Mouse (Mus musculus) naive thymus-derived CD4-positive, alpha-beta T cell, adult 2 months (primary cell): ENCODE results near the gene Pi16.

Source experiments
- DNase-seq: peaks from one replicate; pipeline ENCODE4 v3.0.0-alpha.2; 2011; ENCODE audit warnings: low read depth

Pi16 gene

GRCm38 (mm10) chr17:29356882-29357281 is 39.4 kb downstream of the Pi16 start:
- DNase-seq: no peak

DNA sequence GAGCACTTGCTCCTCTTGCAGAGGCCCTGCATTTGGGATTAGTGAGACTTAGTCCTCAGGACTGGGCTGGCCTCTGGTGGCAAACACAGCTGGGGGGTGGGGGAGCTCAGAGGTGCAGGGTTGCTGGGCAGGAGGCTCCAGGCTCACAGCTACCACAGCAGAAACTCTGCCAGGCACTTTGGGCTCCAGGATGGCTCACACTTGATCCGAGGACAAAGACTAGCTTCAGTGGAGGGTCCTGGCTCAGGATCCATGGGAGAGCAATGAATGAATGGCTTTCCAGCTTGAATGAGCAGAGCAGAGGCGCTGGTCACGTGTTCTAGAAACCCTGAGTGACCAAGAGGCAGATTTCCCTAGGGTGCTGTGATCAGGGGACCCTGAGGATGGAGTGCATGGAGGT is 41.4 kb downstream of the Pi16 start:
- DNase-seq: no peak

- peak; percentile 35 for DNase-seq
Measured at GRCm38 (mm10) chr17:29360761-29361221, 43.3 kb downstream of the Pi16 start, which contains the start of gene Fgd2. TSS of gene Fgd2 (plus strand) at chr17:29360914.

DNA sequence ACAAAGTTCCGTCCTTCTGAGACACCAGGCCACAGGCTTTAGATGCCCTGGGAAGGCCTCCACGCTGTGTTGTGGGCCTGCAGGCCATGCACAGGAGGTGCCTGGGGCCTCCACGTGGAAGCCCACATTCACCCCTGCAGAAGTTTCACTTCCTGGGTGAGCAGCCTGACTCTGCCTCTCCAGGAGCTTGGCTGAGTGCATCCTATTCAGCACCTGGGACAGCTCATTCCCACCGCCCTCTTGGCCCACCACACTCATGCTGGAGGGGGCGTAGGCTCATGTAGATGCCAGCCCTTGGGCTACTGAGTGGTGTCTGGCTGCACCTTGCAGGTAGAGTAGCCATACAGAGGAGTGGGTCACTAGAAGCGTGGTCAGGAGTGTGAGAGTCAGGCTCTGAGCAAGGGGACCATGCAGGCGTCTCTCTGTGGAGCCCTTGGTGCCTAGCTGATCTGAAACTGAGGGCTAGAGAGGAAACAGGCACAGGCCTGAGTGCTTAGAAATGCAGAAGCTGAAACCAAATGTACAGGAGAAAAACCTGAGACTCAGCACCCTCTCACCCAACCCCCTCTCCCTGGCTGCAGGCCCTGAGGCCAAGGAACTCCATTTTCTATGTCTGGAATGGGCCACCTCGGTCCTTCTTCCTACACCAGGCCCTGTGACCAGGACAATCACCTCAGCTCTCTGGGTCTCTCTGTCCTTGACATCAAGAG is 44.7 kb downstream of the Pi16 start:
- peak; percentile 40 for DNase-seq

DNA sequence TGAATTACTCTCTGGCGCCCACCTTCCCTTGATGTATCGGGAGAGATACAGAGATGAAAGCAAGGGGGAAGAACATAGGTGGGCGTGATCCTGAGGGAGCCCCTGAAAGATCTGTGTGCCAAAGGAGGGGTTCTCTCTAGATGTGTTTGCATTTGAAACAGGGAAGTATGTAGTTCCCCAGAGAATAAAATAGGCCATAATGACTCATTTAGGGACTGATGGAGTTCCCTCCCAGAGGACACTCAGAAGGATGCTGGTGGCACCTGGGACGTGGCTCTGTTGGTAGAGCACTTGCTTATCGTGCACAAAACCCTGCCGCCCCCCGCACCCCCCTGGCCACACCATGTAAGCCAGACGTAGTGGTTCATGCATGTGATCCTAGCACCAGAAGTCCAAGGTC is 45.6 kb downstream of the Pi16 start:
- no peak for DNase-seq

DNA sequence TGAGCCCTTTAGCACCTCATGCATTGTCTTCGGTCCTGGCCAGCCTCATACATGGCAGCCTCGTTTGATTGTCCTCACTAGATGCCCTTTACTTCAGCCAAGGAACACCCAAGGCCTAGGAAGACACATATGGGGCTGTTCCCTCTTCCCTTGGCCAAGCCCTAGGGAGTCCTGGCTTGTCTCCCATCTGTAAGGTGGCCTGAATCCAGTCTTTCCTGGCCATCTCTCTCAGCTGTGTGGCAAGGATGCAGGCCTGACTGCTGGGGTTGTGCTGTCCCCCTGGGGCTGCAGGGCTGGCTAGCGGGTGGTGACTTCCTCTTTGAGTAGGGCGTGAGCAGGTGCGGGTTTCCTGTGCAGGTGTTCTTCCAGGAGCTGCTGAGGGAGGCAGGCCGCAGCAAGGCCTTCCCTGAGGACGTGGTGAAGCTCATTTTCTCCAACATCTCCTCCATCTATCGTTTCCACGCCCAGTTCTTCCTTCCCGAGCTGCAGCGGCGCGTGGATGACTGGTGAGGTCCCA is 47.7 kb downstream of the Pi16 start:
- peak; percentile 39 for DNase-seq

DNA sequence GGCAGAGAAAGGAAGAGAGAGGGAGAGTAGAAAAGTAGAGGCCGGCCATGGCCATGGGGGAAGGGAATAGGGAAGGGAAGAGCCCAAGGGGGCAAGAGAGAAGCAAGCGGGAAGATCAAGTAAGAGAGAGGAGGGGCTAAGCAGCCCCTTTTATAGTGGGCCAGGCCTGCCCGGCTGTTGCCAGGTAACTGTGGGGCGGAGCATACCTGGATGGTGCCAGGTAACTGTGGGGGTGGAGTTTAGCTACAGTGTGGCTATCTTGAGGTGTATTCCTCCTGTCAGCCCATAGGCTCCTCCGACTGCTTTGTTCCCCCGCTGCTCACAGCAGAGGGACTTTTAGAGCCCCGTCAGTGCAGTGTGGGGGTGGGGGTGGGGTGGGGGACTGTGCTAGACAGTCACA is 51.2 kb downstream of the Pi16 start:
- DNase-seq: no peak

DNA sequence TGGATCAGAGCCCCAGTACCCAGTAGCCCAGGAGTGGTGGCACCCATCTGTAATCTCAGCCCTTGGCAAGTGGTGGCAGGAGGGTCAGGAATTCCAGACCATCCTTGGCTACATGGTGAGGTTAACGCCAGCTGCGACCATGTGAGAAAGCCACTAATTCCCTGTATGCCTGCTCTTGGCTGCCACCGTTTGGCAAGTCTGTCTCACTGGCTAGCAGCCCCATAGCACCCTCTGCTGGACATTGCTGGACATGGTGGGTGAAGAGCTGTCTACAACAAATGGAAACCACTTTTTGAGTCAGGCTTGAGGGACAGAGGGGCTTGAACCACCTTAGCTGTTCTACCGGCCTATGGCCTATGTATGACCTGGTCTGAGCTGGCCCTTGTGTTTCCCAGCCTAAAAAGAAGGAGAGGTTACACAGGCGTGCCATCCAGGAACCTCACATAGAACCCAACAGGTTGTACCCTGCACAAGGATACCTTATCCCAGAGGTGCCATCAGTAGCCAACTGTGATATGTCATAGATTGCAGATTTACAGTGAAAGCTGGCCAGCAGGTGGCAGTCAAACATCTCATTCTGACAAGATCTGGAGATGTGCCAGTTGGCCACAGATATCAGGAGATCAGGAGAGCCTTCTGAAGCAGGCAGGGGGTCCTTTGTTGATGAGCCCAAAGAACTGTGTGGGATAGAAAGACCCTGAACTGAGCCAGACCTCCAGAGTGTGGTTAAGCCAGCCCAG is 53.7 kb downstream of the Pi16 start:
- peak; percentile 95 for DNase-seq

GRCm38 (mm10) chr17:29375871-29376270 is 58.4 kb downstream of the Pi16 start:
- DNase-seq: no peak

GRCm38 (mm10) chr17:29378056-29378455 is 60.6 kb downstream of the Pi16 start:
- no peak for DNase-seq
